Mouse (Mus musculus): ENCODE data around the gene Yod1. TPM values are rescaled to one million over a fixed set of nuclear protein-coding genes. Genes with fewer than 3 reads are reported as not detected.

Gene Yod1
- polyA plus RNA-seq, 1 experiment from 2014 or later = 11.5 TPM

DNA sequence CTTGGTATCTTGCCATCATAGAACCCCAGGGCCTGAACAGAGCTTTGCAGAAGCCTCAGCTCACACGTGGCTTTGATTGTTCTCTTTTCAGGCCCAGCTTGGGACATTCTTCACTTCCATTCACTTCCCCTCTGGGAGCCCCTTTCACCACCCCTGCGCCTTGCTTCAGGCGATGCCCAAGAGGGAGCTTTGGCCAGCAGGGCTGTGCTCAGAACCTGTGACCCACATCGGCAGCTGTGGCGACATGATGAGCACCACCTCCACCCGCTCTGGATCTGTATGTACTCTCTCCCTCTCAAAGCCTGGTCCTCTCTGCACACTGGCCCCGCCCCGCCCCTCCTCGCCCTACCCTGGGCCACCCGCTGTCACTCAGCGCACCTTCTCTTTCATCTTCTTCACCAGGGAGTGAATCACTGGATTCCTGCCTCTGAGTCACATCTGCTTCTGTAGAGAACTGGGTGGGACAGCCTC lies 20.3 kb downstream of the Yod1 start:
- H3K4me1 ChIP-seq = peaks cover 6% of the 10 kb centered on the region; the same call in 1 of the 2 replicates
- no peak overlapping the region for H3K4me3 ChIP-seq
- WGBS = 32% methylated on average over 11 of the region's 11 CpGs
- no peaks in the 10 kb centered on the region for H3K36me3 ChIP-seq
- no peak for DNase-seq (ENCODE audit: low spot score)
- no peak overlapping the region for H3K27ac ChIP-seq (replicated peaks)
- H3K9me3 ChIP-seq (replicated peaks) = no peaks in the 10 kb centered on the region
- H3K27me3 ChIP-seq (ENCODE audit: low read depth, poor library complexity, severe bottlenecking) = no peaks in the 10 kb centered on the region

DNA sequence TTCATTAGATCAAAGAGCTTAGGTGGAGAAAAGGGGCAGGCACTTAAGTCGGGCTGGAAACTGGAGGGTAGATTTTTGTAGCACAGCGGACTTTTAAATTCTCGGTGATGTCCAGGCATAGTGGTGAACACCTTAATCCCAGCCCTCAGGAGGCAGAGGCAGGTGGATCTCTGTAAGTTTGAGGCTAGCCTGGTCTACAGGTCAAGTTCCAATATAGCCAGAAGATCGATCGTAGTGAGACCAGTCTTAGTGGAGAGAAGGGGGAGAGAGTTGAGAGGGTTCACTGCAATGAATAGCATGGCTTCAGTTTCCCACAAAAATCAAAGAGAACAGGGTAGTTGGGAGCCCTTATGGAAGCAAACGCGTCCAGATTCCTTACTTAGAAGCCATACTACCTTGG lies 20.8 kb downstream of the Yod1 start:
- Histone ChIP-seq H3K4me1 (peaks cover 6% of the 10 kb centered on the region; the same call in 1 of the 2 replicates), H3K36me3 (no peaks in the 10 kb centered on the region), H3K27ac (replicated peaks) (no peak overlapping the region), H3K9me3 (replicated peaks) (no peaks in the 10 kb centered on the region), H3K27me3 (ENCODE audit: low read depth, poor library complexity, severe bottlenecking) (no peaks in the 10 kb centered on the region), H3K4me3 (no peak overlapping the region)
- no peak for DNase-seq (ENCODE audit: low spot score)
- 92% methylated on average over 7 of the region's 7 CpGs for WGBS

DNA sequence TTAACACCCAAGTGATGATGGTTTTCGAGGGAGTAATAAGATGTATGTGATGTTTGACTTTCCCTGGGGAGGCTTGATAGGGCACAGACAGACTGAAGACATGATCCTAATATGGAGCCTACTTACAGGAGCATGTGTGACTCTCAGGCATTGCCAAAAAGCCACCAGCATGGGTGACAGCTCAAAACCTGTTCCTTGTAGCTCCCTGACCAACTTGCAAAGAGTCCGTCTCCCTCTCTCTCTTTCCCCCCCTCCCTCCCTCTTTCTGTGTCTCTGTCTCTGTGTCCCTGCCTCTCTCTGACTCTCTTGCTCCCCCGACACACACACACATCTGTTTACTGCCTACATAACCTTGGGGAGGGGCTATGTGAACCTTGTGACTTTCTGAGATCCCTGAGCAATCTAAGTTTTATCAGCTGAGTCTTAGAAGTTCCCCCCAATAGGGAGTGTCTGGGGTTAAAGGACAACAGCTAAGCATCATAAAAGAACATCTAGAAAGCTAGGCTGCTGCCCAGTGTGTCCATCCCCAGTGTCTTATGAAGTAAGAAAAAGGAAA lies 21.5 kb downstream of the Yod1 start:
- H3K4me3 ChIP-seq = no peak overlapping the region
- H3K27me3 ChIP-seq (ENCODE audit: low read depth, poor library complexity, severe bottlenecking) = no peaks in the 10 kb centered on the region
- peaks cover 6% of the 10 kb centered on the region; the same call in 1 of the 2 replicates for H3K4me1 ChIP-seq
- H3K9me3 ChIP-seq (replicated peaks) = no peaks in the 10 kb centered on the region
- 87% methylated on average over 3 of the region's 3 CpGs for WGBS
- DNase-seq (ENCODE audit: low spot score) = no peak
- H3K27ac ChIP-seq (replicated peaks) = no peak overlapping the region
- no peaks in the 10 kb centered on the region for H3K36me3 ChIP-seq

DNA sequence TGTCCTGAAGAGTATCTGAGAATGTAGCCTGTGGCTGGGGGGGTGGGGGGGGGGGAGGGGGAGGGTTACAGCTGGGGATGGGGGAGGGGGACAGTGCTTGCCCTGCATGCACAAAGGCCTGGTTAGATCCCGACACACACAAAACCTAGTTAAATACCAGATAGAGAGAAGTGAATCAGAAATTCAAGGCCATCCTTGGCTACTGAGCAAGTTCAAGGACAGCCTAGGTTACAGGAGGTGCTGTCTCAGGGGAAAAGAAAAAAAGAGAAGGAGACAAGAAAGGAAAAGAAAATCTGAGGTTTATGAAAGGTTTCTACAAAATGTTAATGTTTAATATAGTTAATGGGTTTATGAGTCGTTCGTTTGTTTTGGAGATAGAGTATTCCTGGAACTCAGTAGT lies 22.5 kb downstream of the Yod1 start:
- Histone ChIP-seq H3K27ac (replicated peaks) (no peak overlapping the region), H3K9me3 (replicated peaks) (no peaks in the 10 kb centered on the region), H3K4me1 (peaks cover 6% of the 10 kb centered on the region; the same call in 1 of the 2 replicates), H3K27me3 (ENCODE audit: low read depth, poor library complexity, severe bottlenecking) (no peaks in the 10 kb centered on the region), H3K4me3 (no peak overlapping the region), H3K36me3 (no peaks in the 10 kb centered on the region)
- WGBS = 77% methylated on average over 3 of the region's 3 CpGs
- no peak for DNase-seq (ENCODE audit: low spot score)

- H3K27ac ChIP-seq (replicated peaks) = no peak overlapping the region; the same call in 1 of the 2 replicates
- no peaks in the 10 kb centered on the region for H3K36me3 ChIP-seq
- DNase-seq (ENCODE audit: low spot score) = no peak
- 88% methylated on average over 4 of the region's 4 CpGs for WGBS
- H3K4me3 ChIP-seq = no peak overlapping the region
- peaks cover 6% of the 10 kb centered on the region; the same call in 1 of the 2 replicates for H3K4me1 ChIP-seq
- H3K27me3 ChIP-seq (ENCODE audit: low read depth, poor library complexity, severe bottlenecking) = no peaks in the 10 kb centered on the region
- no peaks in the 10 kb centered on the region for H3K9me3 ChIP-seq (replicated peaks)
These were observed 23.1 kb downstream of the Yod1 start for GRCm38 (mm10) chr1:130740227-130740648.

- Histone ChIP-seq H3K4me3 (no peak overlapping the region), H3K9me3 (replicated peaks) (no peaks in the 10 kb centered on the region), H3K36me3 (no peaks in the 10 kb centered on the region), H3K27ac (replicated peaks) (peak overlapping the region; percentile 69), H3K27me3 (ENCODE audit: low read depth, poor library complexity, severe bottlenecking) (no peaks in the 10 kb centered on the region), H3K4me1 (peaks cover 6% of the 10 kb centered on the region; the same call in 1 of the 2 replicates)
- no peak for DNase-seq (ENCODE audit: low spot score)
- WGBS = 56% methylated on average over 15 of the region's 15 CpGs
These were observed 23.9 kb downstream of the Yod1 start for GRCm38 (mm10) chr1:130740781-130741720.

- no peak for DNase-seq (ENCODE audit: low spot score)
- Histone ChIP-seq H3K4me1 (peaks cover 6% of the 10 kb centered on the region; the same call in 1 of the 2 replicates), H3K9me3 (replicated peaks) (no peaks in the 10 kb centered on the region), H3K27ac (replicated peaks) (peak overlapping the region; percentile 39; the same call in 1 of the 2 replicates), H3K36me3 (no peaks in the 10 kb centered on the region), H3K27me3 (ENCODE audit: low read depth, poor library complexity, severe bottlenecking) (no peaks in the 10 kb centered on the region), H3K4me3 (no peak overlapping the region)
- 89% methylated on average over 7 of the region's 7 CpGs for WGBS
These were observed 25.1 kb downstream of the Yod1 start for GRCm38 (mm10) chr1:130742201-130742600.

- no peak for DNase-seq (ENCODE audit: low spot score)
- Histone ChIP-seq H3K27me3 (ENCODE audit: low read depth, poor library complexity, severe bottlenecking) (no peaks in the 10 kb centered on the region), H3K4me3 (no peak overlapping the region), H3K36me3 (no peaks in the 10 kb centered on the region), H3K4me1 (peaks cover 6% of the 10 kb centered on the region; the same call in 1 of the 2 replicates), H3K27ac (replicated peaks) (0 out of 2 replicates have a peak overlapping the region, but pooled peaks have one; percentile 39), H3K9me3 (replicated peaks) (no peaks in the 10 kb centered on the region)
- 96% methylated on average over 1 of the region's 1 CpGs for WGBS
These were observed 26.6 kb downstream of the Yod1 start for GRCm38 (mm10) chr1:130743775-130744174.

DNA sequence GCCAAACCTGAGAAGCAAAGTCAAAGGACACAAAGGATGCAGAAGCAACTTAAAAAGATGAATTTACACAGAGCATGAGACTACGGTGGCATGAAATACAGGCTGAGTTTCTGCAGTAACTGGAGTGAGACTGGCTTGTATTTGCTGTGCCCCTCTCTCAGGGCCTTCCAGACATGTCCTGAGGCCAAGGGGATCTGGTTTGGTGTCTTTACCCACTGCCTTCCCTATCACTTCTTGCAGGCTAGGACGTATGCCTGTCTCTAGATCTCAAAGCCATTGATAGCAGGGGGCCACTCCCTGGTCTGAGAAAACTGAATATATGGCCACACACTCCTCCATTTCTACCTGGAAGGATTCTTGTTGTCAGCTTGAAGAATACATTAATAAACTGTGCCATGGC lies 27.1 kb downstream of the Yod1 start:
- DNase-seq (ENCODE audit: low spot score) = no peak
- no peak overlapping the region for H3K4me3 ChIP-seq
- H3K9me3 ChIP-seq (replicated peaks) = no peaks in the 10 kb centered on the region
- 79% methylated on average over 2 of the region's 2 CpGs for WGBS
- H3K36me3 ChIP-seq = no peaks in the 10 kb centered on the region
- H3K4me1 ChIP-seq = peaks cover 6% of the 10 kb centered on the region; the same call in 1 of the 2 replicates
- H3K27me3 ChIP-seq (ENCODE audit: low read depth, poor library complexity, severe bottlenecking) = no peaks in the 10 kb centered on the region
- no peak overlapping the region for H3K27ac ChIP-seq (replicated peaks)

- WGBS = 91% methylated on average over 5 of the region's 5 CpGs
- no peak for DNase-seq (ENCODE audit: low spot score)
- peaks cover 6% of the 10 kb centered on the region; the same call in 1 of the 2 replicates for H3K4me1 ChIP-seq
These were observed 27.8 kb downstream of the Yod1 start for GRCm38 (mm10) chr1:130744961-130745360.

GRCm38 (mm10) chr1:130745591-130745990 lies 28.5 kb downstream of the Yod1 start:
- no peak overlapping the region for H3K4me3 ChIP-seq
- H3K9me3 ChIP-seq (replicated peaks) = no peaks in the 10 kb centered on the region
- DNase-seq (ENCODE audit: low spot score) = no peak
- H3K27me3 ChIP-seq (ENCODE audit: low read depth, poor library complexity, severe bottlenecking) = no peaks in the 10 kb centered on the region
- WGBS = 95% methylated on average over 3 of the region's 3 CpGs
- H3K36me3 ChIP-seq = no peaks in the 10 kb centered on the region
- H3K4me1 ChIP-seq = peaks cover 6% of the 10 kb centered on the region; the same call in 1 of the 2 replicates
- H3K27ac ChIP-seq (replicated peaks) = no peak overlapping the region

More at GRCm38 (mm10) chr1:130744961-130745360, 27.8 kb downstream of the Yod1 start:
- H3K27ac ChIP-seq (replicated peaks) = no peak overlapping the region
- H3K27me3 ChIP-seq (ENCODE audit: low read depth, poor library complexity, severe bottlenecking) = no peaks in the 10 kb centered on the region
- no peaks in the 10 kb centered on the region for H3K36me3 ChIP-seq
- no peak overlapping the region for H3K4me3 ChIP-seq
- no peaks in the 10 kb centered on the region for H3K9me3 ChIP-seq (replicated peaks)

DNA sequence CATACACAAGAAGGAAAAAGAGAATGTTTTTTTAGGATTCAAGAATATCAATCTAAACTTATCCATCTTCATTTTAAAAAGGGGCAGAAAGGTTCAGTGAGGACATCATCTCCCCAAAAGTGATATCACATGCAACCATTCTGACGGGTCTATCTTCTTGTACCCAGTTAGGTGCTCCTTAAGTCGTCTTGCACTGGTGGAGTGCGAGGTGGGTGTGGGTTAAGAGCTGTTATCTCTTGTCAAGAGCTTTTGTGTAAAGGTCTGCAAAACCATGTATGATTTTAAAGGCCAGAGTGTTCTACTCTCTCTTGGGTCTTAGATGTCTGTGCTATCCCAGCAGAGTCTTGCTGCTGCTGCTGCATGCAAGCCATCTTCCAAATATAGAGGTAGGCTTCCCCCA lies 29.7 kb downstream of the Yod1 start:
- no peaks in the 10 kb centered on the region for H3K9me3 ChIP-seq (replicated peaks)
- 85% methylated on average over 3 of the region's 3 CpGs for WGBS
- DNase-seq (ENCODE audit: low spot score) = no peak

More for the DNA sequence above, 29.7 kb downstream of the Yod1 start:
- no peaks in the 10 kb centered on the region for H3K27me3 ChIP-seq (ENCODE audit: low read depth, poor library complexity, severe bottlenecking)
- H3K4me3 ChIP-seq = no peak overlapping the region
- no peaks in the 10 kb centered on the region for H3K36me3 ChIP-seq
- no peak overlapping the region for H3K27ac ChIP-seq (replicated peaks)
- H3K4me1 ChIP-seq = no peaks in the 10 kb centered on the region

Data from midbrain, embryonic 10.5 days (tissue).